Comparison of ENCODE assay signal across 8 mouse cellular contexts in the genomic region with DNA sequence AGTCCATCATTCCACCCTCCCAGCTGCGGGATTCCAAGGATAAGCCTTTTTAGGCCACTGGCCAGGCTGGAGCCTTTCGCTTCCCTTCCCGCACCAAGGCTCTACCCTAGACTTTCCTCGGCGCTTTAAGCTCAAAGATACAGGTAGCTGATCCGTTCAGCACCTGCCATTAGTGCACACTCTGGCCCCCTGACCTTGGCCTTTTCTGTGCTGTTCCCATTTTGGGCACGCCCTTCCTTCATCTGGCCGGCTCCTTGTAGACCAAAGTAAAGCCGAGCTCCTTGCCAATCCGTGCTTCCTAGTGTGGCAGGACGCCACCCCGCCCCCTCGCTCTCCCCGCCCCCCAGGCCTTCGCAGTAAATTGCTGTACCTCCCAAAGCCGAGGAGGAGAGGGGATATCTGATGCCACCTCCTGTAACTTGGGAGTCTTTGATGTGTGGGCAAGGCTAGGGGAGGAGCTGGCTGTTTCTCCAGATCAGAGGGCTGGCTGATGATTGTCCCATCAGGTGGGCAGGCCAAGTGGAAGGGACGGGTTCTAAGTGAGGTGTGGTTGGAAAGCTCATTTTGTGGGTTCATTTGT. TPM values are rescaled to one million over a fixed set of nuclear protein-coding genes. Genes with fewer than 3 reads are reported as not detected.
DNase-seq lines count a peak whose midpoint lies in the region; ATAC-seq and TF ChIP-seq lines count a peak whose summit lies in the region.

No protein-coding gene starts in this region.

- peaks cover 5% of the 10 kb centered on the region; the same call in 1 of the 2 replicates for H3K27me3 ChIP-seq in forebrain, embryonic 16.5 days (replicated peaks; ENCODE audit: control insufficient read depth, insufficient read depth, low read length)
- H3K27me3 ChIP-seq in midbrain, embryonic 14.5 days (ENCODE audit: control insufficient read depth, insufficient read depth, low read length), result peaks cover 36% of the 10 kb centered on the region

- peak overlapping the region; percentile 92 for H3K27ac ChIP-seq in layer of hippocampus, adult 2 months
- peak overlapping the region; percentile 74 for H3K27ac ChIP-seq in forebrain, embryonic 16.5 days (ENCODE audit: low read length)
- H3K27ac ChIP-seq in midbrain, embryonic 14.5 days (replicated peaks; ENCODE audit: low read depth, low read length), result peak overlapping the region; percentile 78; the same call in 1 of the 2 replicates

- no peaks in the 10 kb centered on the region for H3K36me3 ChIP-seq in forebrain, embryonic 16.5 days (ENCODE audit: control insufficient read depth, insufficient read depth)
- no peaks in the 10 kb centered on the region for H3K36me3 ChIP-seq in midbrain, embryonic 14.5 days (ENCODE audit: control insufficient read depth, insufficient read depth, low read length)

- no peak for ATAC-seq in forebrain, embryonic 16.5 days
- ATAC-seq in midbrain, embryonic 14.5 days (ENCODE audit: low FRiP score, low TSS enrichment), result peak; percentile 2; the same call in 1 of the 2 replicates

- 1% methylated on average over 17 of the region's 17 CpGs for WGBS in forebrain, embryonic 16.5 days
- WGBS in midbrain, embryonic 14.5 days, result 2% methylated on average over 17 of the region's 17 CpGs

- H3K4me3 ChIP-seq in layer of hippocampus, adult 2 months, result peak overlapping the region; percentile 96
- H3K4me3 ChIP-seq in forebrain, embryonic 16.5 days (replicated peaks; ENCODE audit: low read length), result peak overlapping the region; percentile 69
- peak overlapping the region; percentile 84 for H3K4me3 ChIP-seq in midbrain, embryonic 14.5 days (replicated peaks; ENCODE audit: low read depth, low read length)

- peaks cover 22% of the 10 kb centered on the region for H3K4me1 ChIP-seq in forebrain, embryonic 16.5 days (replicated peaks; ENCODE audit: control insufficient read depth, insufficient read depth, low read length)
- H3K4me1 ChIP-seq in midbrain, embryonic 14.5 days (ENCODE audit: control insufficient read depth, insufficient read depth, low read length), result peaks cover 12% of the 10 kb centered on the region

- H3K4me2 ChIP-seq in forebrain, embryonic 16.5 days (ENCODE audit: low read length), result peak overlapping the region; percentile 72
- peak overlapping the region; percentile 89 for H3K4me2 ChIP-seq in midbrain, embryonic 14.5 days (ENCODE audit: low read length)

- TF ChIP-seq CTCF in layer of hippocampus, adult 2 months (conservative IDR thresholded peaks at IDR 0.05), result no peak

- peak overlapping the region; percentile 71 for H3K9ac ChIP-seq in forebrain, embryonic 16.5 days (replicated peaks; ENCODE audit: low read depth, low read length)
- peak overlapping the region; percentile 69 for H3K9ac ChIP-seq in midbrain, embryonic 14.5 days (replicated peaks; ENCODE audit: low read length)

- H3K9me3 ChIP-seq in forebrain, embryonic 16.5 days (ENCODE audit: control insufficient read depth, low read length), result no peaks in the 10 kb centered on the region
- no peaks in the 10 kb centered on the region for H3K9me3 ChIP-seq in midbrain, embryonic 14.5 days (ENCODE audit: control insufficient read depth, low read length)

- DNase-seq in layer of hippocampus, adult 2 months (ENCODE audit: low spot score in 2 of 2), result no peak
- DNase-seq in layer of hippocampus, postnatal 14 days (ENCODE audit: low spot score in 2 of 2), result no peak
- DNase-seq in brain, adult 2 months (ENCODE audit: low read depth, low spot score), result peak; percentile 65
- DNase-seq in midbrain, embryonic 14.5 days, result no peak
- no peak for DNase-seq in thymus, adult 18-20 months
- no peak for DNase-seq in frontal cortex, postnatal 36 days (ENCODE audit: low spot score in 2 of 2)
- DNase-seq in ovary, adult 18-20 months (ENCODE audit: low spot score), result no peak

RNA-seq across cellular contexts. Expression of a gene that starts 40.4 kb away (rescaled TPM):
- total RNA-seq in layer of hippocampus, adult 2 months (2021), result 100 to 1,000 TPM; 133 to 144 TPM
- 100 to 1,000 TPM; 115 to 126 TPM for total RNA-seq in layer of hippocampus, postnatal 14 days (2021)
- polyA plus RNA-seq in forebrain, embryonic 16.5 days (2015; fragmentation: Nextera tagmentation; extraction: Ambion mirVana), result 8.5 and 10.7 TPM in 2 replicates
- 4.6 and 5.2 TPM in 2 replicates for polyA plus RNA-seq in midbrain, embryonic 14.5 days (2014; fragmentation: Nextera tagmentation; extraction: Ambion mirVana)

RNA-seq across cellular contexts. Expression of a gene that starts 55.8 kb away (rescaled TPM):
- 10 to 100 TPM; 31.8 to 33.1 TPM for total RNA-seq in layer of hippocampus, adult 2 months (2021)
- total RNA-seq in layer of hippocampus, postnatal 14 days (2021), result 10 to 100 TPM; 17.5 to 21.6 TPM
- polyA plus RNA-seq in forebrain, embryonic 16.5 days (2015; fragmentation: Nextera tagmentation; extraction: Ambion mirVana), result 2.6 and 4.3 TPM in 2 replicates
- polyA plus RNA-seq in midbrain, embryonic 14.5 days (2014; fragmentation: Nextera tagmentation; extraction: Ambion mirVana), result 1.7 and 2.0 TPM in 2 replicates
